In the genomic region with DNA sequence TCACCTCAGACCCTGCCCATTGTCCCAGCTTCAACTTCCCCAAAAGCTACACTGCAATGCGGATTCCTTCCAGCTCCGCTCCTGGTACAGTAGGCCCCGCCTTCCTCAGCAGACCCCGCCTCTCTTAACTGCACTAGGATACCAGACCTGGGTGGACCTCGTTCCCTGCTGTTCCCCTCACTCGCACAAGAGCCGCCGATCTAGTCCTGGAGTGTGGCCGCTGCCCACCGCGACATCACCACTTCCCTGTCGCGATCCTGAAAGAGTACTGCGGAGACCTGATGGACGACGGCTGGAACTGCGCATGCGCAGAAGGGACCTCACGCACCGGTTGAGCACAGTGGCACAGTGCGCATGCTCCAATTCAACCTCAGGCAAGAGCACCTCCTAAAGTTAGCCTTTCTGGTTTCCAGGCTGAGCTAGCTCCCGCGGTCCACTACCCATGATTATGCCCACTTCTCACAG, we compare ENCODE assay signal across 8 mouse cellular contexts. TPM values are rescaled to one million over a fixed set of nuclear protein-coding genes. Genes with fewer than 3 reads are reported as not detected.
A peak's percentile ranks its signal among the peaks of the same experiment; 100 is the strongest.
DNase-seq lines count a peak whose midpoint lies in the region; ATAC-seq and TF ChIP-seq lines count a peak whose summit lies in the region.

Gene Haghl (minus strand): TSS at position 393 of the 465 bp plus-strand sequence.

- H3K9me3 ChIP-seq in hindbrain, embryonic 10.5 days = no peaks in the 10 kb centered on the region
- H3K9me3 ChIP-seq in lung, postnatal 0 days (ENCODE audit: low read length) = no peaks in the 10 kb centered on the region

- peak within 1 kb of the TSS; percentile 75 for H3K4me3 ChIP-seq in hindbrain, embryonic 10.5 days
- H3K4me3 ChIP-seq in lung, postnatal 0 days (ENCODE audit: low read depth, low read length) = peak within 1 kb of the TSS; percentile 54

- peak within 1 kb of the TSS; percentile 97 for H3K27ac ChIP-seq in hindbrain, embryonic 10.5 days
- H3K27ac ChIP-seq in lung, postnatal 0 days (ENCODE audit: low read length) = no peak within 1 kb of the TSS

- WGBS in hindbrain, embryonic 10.5 days = under 1% methylated on average over 23 of the region's 23 CpGs
- WGBS in lung, postnatal 0 days = under 1% methylated on average over 23 of the region's 23 CpGs

- peak; percentile 18 for TF ChIP-seq CTCF in lung, postnatal 0 days (IDR thresholded peaks at IDR 0.05)

- DNase-seq in MEL-GATA-1-ER (ENCODE audit: extremely low read depth, low read depth) = peak; percentile 89
- peak; percentile 99 for DNase-seq in cerebellum, adult 8-10 months
- DNase-seq in hindbrain, embryonic 10.5 days (ENCODE audit: low spot score) = peak; percentile 98
- peak; percentile 97 for DNase-seq in layer of hippocampus, adult 9-11 months
- peak; percentile 98 for DNase-seq in lung, postnatal 0 days (ENCODE audit: low spot score)
- DNase-seq in ovary, postnatal 14 days (ENCODE audit: low spot score) = peak; percentile 94
- DNase-seq in thymus, postnatal 14 days = peak; percentile 95

- peak within 1 kb of the TSS; percentile 1; the same call in 1 of the 2 replicates for H3K9ac ChIP-seq in lung, postnatal 0 days (replicated peaks; ENCODE audit: low read depth)

- no peak for TF ChIP-seq EP300 in lung, postnatal 0 days (IDR thresholded peaks at IDR 0.05)

- peak within 1 kb of the TSS; percentile 65 for H3K4me2 ChIP-seq in lung, postnatal 0 days (replicated peaks; ENCODE audit: low read depth, low read length)

- no peaks in the 10 kb centered on the region for H3K27me3 ChIP-seq in hindbrain, embryonic 10.5 days (ENCODE audit: insufficient read depth, poor library complexity, severe bottlenecking)
- H3K27me3 ChIP-seq in lung, postnatal 0 days (replicated peaks; ENCODE audit: insufficient read depth, low read length) = no peaks in the 10 kb centered on the region

- peaks cover 40% of the 10 kb centered on the region for H3K4me1 ChIP-seq in hindbrain, embryonic 10.5 days (replicated peaks)
- peaks cover 8% of the 10 kb centered on the region; the same call in 1 of the 2 replicates for H3K4me1 ChIP-seq in lung, postnatal 0 days (ENCODE audit: insufficient read depth, low read depth, low read length)

- H3K36me3 ChIP-seq in hindbrain, embryonic 10.5 days = peaks cover 77% of the 10 kb centered on the region
- peaks cover 11% of the 10 kb centered on the region for H3K36me3 ChIP-seq in lung, postnatal 0 days (ENCODE audit: insufficient read depth, low read length)

- peak; percentile 80 for ATAC-seq in frontal cortex, adult (ENCODE audit: low TSS enrichment)
- peak; percentile 91 for ATAC-seq in lung, postnatal 0 days

RNA-seq across cellular contexts. Expression of gene Haghl, which starts in this region (rescaled TPM):
- polyA plus RNA-seq in hindbrain, embryonic 10.5 days (2016; fragmentation: Nextera tagmentation; extraction: Ambion mirVana) = 68.1 and 88.5 TPM in 2 replicates
- polyA plus RNA-seq in lung, postnatal 0 days (2015; fragmentation: Nextera tagmentation; extraction: Ambion mirVana) = 42.7 and 45.4 TPM in 2 replicates
